Mouse (Mus musculus) large intestine, adult 2 months (tissue): ENCODE results near the gene 1600002K03Rik. TPM values are rescaled to one million over a fixed set of nuclear protein-coding genes. Genes with fewer than 3 reads are reported as not detected.
"Not testable (repeated sequence)": the region's sequence is repeated elsewhere in the genome, so short reads cannot be mapped to it uniquely, and the experiment has no call there.

Experiments
- DNase-seq: peaks from one replicate; pipeline ENCODE4 v3.0.0-alpha.2; 2012; ENCODE audit warnings: low read depth, low spot score
- WGBS: fragments of 180-500 bp; shearing (Covaris S2); methylation state at CpG from one replicate; pipeline ENCODE4 v1.1.7; 2018; 5-methylcytosine and 5-hydroxymethylcytosine counted together
- polyA plus RNA-seq: library from polyadenylated mRNA; depleted of rRNA; stranded (reverse); fragments of >200 nt; gene quantifications from 2 replicates; pipeline ENCODE4 v1.2.3, GENCODE M21; 2012; rRNA removed

Gene 1600002K03Rik
- polyA plus RNA-seq, 1 experiment: 18.2 TPM

GRCm38 (mm10) chr10:80207201-80207600, 34.5 kb downstream of the 1600002K03Rik start:
- no peak for DNase-seq
- WGBS: 90% methylated on average over 1 of the region's 1 CpGs

GRCm38 (mm10) chr10:80207676-80208075, 34.9 kb downstream of the 1600002K03Rik start:
- DNase-seq: no peak

GRCm38 (mm10) chr10:80208248-80208647, 35.5 kb downstream of the 1600002K03Rik start:
- DNase-seq: no peak

More at GRCm38 (mm10) chr10:80207676-80208075, 34.9 kb downstream of the 1600002K03Rik start:
- 87% methylated on average over 10 of the region's 10 CpGs for WGBS

GRCm38 (mm10) chr10:80208841-80209371, 36.2 kb downstream of the 1600002K03Rik start:
- WGBS: 46% methylated on average over 24 of the region's 24 CpGs
- DNase-seq: no peak

More at GRCm38 (mm10) chr10:80208248-80208647, 35.5 kb downstream of the 1600002K03Rik start:
- 75% methylated on average over 4 of the region's 4 CpGs for WGBS

- 68% methylated on average over 7 of the region's 7 CpGs for WGBS
- DNase-seq: not testable (repeated sequence)
These were observed 38.9 kb downstream of the 1600002K03Rik start for GRCm38 (mm10) chr10:80211547-80212103.

GRCm38 (mm10) chr10:80215048-80215772, 42.5 kb downstream of the 1600002K03Rik start:
- WGBS: 52% methylated on average over 16 of the region's 16 CpGs
- DNase-seq: no peak

GRCm38 (mm10) chr10:80220676-80221075, 47.9 kb downstream of the 1600002K03Rik start:
- 59% methylated on average over 7 of the region's 9 CpGs for WGBS

GRCm38 (mm10) chr10:80223137-80223536, 50.4 kb downstream of the 1600002K03Rik start:
- DNase-seq: not testable (repeated sequence)

More at GRCm38 (mm10) chr10:80220676-80221075, 47.9 kb downstream of the 1600002K03Rik start:
- no peak for DNase-seq

More at GRCm38 (mm10) chr10:80223137-80223536, 50.4 kb downstream of the 1600002K03Rik start:
- WGBS: 43% methylated on average over 2 of the region's 2 CpGs

Other genes with a start within 250 kb of the 1600002K03Rik start
- 3.6 and 9.1 TPM in 2 replicates for gene Arid3a, start 245.9 kb upstream of the 1600002K03Rik start, polyA plus RNA-seq
- gene Wdr18, start 212.8 kb upstream of the 1600002K03Rik start, polyA plus RNA-seq: 29.6 and 40.8 TPM in 2 replicates
- gene Grin3b, start 202.2 kb upstream of the 1600002K03Rik start, polyA plus RNA-seq: not detected in 2 replicates
- 194 and 223 TPM in 2 replicates for gene Tmem259, start 188.6 kb upstream of the 1600002K03Rik start, polyA plus RNA-seq
- 49.1 and 56.1 TPM in 2 replicates for gene Cnn2, start 184.4 kb upstream of the 1600002K03Rik start, polyA plus RNA-seq
- 17.3 and 24.5 TPM in 2 replicates for gene Abca7, start 176.4 kb upstream of the 1600002K03Rik start, polyA plus RNA-seq
- gene Arhgap45, start 156.3 kb upstream of the 1600002K03Rik start, polyA plus RNA-seq: 33.5 and 42.4 TPM in 2 replicates
- 146 and 172 TPM in 2 replicates for gene Polr2e, start 133.1 kb upstream of the 1600002K03Rik start, polyA plus RNA-seq
- 282 and 473 TPM in 2 replicates for gene Gpx4, start 125.8 kb upstream of the 1600002K03Rik start, polyA plus RNA-seq
- gene Sbno2, start 67.4 kb upstream of the 1600002K03Rik start, polyA plus RNA-seq: 67.2 and 91.7 TPM in 2 replicates
- gene Stk11, start 57.1 kb upstream of the 1600002K03Rik start, polyA plus RNA-seq: 112 and 115 TPM in 2 replicates
- 1,215 and 1,440 TPM in 2 replicates for gene Atp5d, start 34.3 kb upstream of the 1600002K03Rik start, polyA plus RNA-seq
- gene Cbarp, start 32.1 kb upstream of the 1600002K03Rik start, polyA plus RNA-seq: 5.0 TPM in 2 replicates
- 62.7 and 89.3 TPM in 2 replicates for gene Midn, start 24.7 kb upstream of the 1600002K03Rik start, polyA plus RNA-seq
- gene Cirbp, start 7.0 kb upstream of the 1600002K03Rik start, polyA plus RNA-seq: 52.6 and 63.1 TPM in 2 replicates
- gene Efna2, start 6.5 kb downstream of the 1600002K03Rik start, polyA plus RNA-seq: 0.95 and 1.1 TPM in 2 replicates
- 24.7 and 28.6 TPM in 2 replicates for gene Mum1, start 53.5 kb downstream of the 1600002K03Rik start, polyA plus RNA-seq
- gene Ndufs7, start 76.2 kb downstream of the 1600002K03Rik start, polyA plus RNA-seq: 553 and 570 TPM in 2 replicates
- gene Gamt, start 88.1 kb downstream of the 1600002K03Rik start, polyA plus RNA-seq: 9.4 and 10.5 TPM in 2 replicates
- gene Dazap1, start 88.5 kb downstream of the 1600002K03Rik start, polyA plus RNA-seq: 52.1 and 67.7 TPM in 2 replicates
- gene Rps15, start 119.5 kb downstream of the 1600002K03Rik start, polyA plus RNA-seq: 1,621 and 1,622 TPM in 2 replicates
- 0.41 and 0.45 TPM in 2 replicates for gene Apc2, start 123.0 kb downstream of the 1600002K03Rik start, polyA plus RNA-seq
- gene 2310011J03Rik, start 147.6 kb downstream of the 1600002K03Rik start, polyA plus RNA-seq: 69.0 and 72.5 TPM in 2 replicates
- gene Pcsk4, start 156.6 kb downstream of the 1600002K03Rik start, polyA plus RNA-seq: 8.2 and 15.5 TPM in 2 replicates
- 50.1 and 127 TPM in 2 replicates for gene Reep6, start 157.0 kb downstream of the 1600002K03Rik start, polyA plus RNA-seq
- gene Adamtsl5, start 175.5 kb downstream of the 1600002K03Rik start, polyA plus RNA-seq: 40.5 and 73.6 TPM in 2 replicates
- 0.68 and 2.8 TPM in 2 replicates for gene Plk5, start 183.5 kb downstream of the 1600002K03Rik start, polyA plus RNA-seq
- gene Mex3d, start 214.7 kb downstream of the 1600002K03Rik start, polyA plus RNA-seq: 5.7 and 7.6 TPM in 2 replicates
- 104 and 116 TPM in 2 replicates for gene Mbd3, start 226.6 kb downstream of the 1600002K03Rik start, polyA plus RNA-seq
- gene Uqcr11, start 233.9 kb downstream of the 1600002K03Rik start, polyA plus RNA-seq: 2,454 and 2,475 TPM in 2 replicates